Mouse (Mus musculus) forebrain, embryonic 13.5 days (tissue): ENCODE data around the gene Barx2. TPM values are rescaled to one million over a fixed set of nuclear protein-coding genes. Genes with fewer than 3 reads are reported as not detected.
A peak's percentile ranks its signal among the peaks of the same experiment; 100 is the strongest.
"Not testable (repeated sequence)": the region's sequence is repeated elsewhere in the genome, so short reads cannot be mapped to it uniquely, and the experiment has no call there.

Experiments used
- ATAC-seq: fragments of 200-750 bp; cut with Nextera tagmentation; 2 replicates; pipeline ENCODE4 v1.8.0; 2017
- H3K27ac ChIP-seq: fragments of 300-500 bp; sonication (generic); 2 replicates; pipeline ENCODE4 v1.5.1; 2015; ENCODE audit warnings: inconsistent platforms, mild to moderate bottlenecking, moderate library complexity
- H3K27me3 ChIP-seq: fragments of 300-500 bp; sonication (generic); 2 replicates; pipeline ENCODE4 v1.6.1; 2015; ENCODE audit warnings: mild to moderate bottlenecking, inconsistent platforms
- H3K36me3 ChIP-seq: fragments of 300-500 bp; sonication (generic); 2 replicates; pipeline ENCODE4 v1.6.1; 2015; ENCODE audit warnings: mild to moderate bottlenecking, inconsistent platforms; ENCODE audit not compliant: poor library complexity, severe bottlenecking
- H3K4me1 ChIP-seq: fragments of 300-500 bp; sonication (generic); 2 replicates; pipeline ENCODE4 v1.6.1; 2015; ENCODE audit warnings: inconsistent platforms
- H3K4me2 ChIP-seq: fragments of 300-500 bp; sonication (generic); 2 replicates; pipeline ENCODE4 v1.6.1; 2015; ENCODE audit warnings: inconsistent platforms, mild to moderate bottlenecking, moderate library complexity
- H3K4me3 ChIP-seq: fragments of 300-500 bp; sonication (generic); 2 replicates; pipeline ENCODE4 v1.5.1; 2015; ENCODE audit warnings: mild to moderate bottlenecking, inconsistent platforms
- H3K9ac ChIP-seq: fragments of 300-500 bp; sonication (generic); 2 replicates; pipeline ENCODE4 v1.6.1; 2015; ENCODE audit warnings: mild to moderate bottlenecking, inconsistent platforms
- H3K9me3 ChIP-seq: fragments of 300-500 bp; sonication (generic); replicated peaks from 2 replicates; pipeline ENCODE4 v1.6.1; 2016; ENCODE audit warnings: inconsistent platforms
- WGBS: fragments of 180-500 bp; shearing (Covaris S2); methylation state at CpG from one replicate; pipeline ENCODE4 v1.1.7; 2015; 5-methylcytosine and 5-hydroxymethylcytosine counted together
- polyA plus RNA-seq: library from polyadenylated mRNA; unstranded; fragments of >200 nt; fragmentation: Nextera tagmentation; extraction: Ambion mirVana; gene quantifications from 2 replicates; pipeline ENCODE4 v1.2.1, GENCODE M21; 2015

Barx2 gene
- not detected in 2 replicates for polyA plus RNA-seq

GRCm38 (mm10) chr9:31912921-31913738 is at the start of gene Barx2:
Gene Barx2, minus strand, starts transcription at chr9:31913462.
- peaks cover 25% of the 10 kb centered on the region for H3K4me1 ChIP-seq
- H3K36me3 ChIP-seq: no peaks in the 10 kb centered on the region
- H3K4me2 ChIP-seq: peak within 1 kb of the TSS; percentile 97
- under 1% methylated on average over 79 of the region's 81 CpGs for WGBS
- ATAC-seq: peak; percentile 68
- H3K4me3 ChIP-seq: peak within 1 kb of the TSS; percentile 53
- peaks cover 94% of the 10 kb centered on the region for H3K27me3 ChIP-seq
- H3K27ac ChIP-seq: no peak within 1 kb of the TSS
- peak within 1 kb of the TSS; percentile 51 for H3K9ac ChIP-seq
- H3K9me3 ChIP-seq: no peaks in the 10 kb centered on the region

DNA sequence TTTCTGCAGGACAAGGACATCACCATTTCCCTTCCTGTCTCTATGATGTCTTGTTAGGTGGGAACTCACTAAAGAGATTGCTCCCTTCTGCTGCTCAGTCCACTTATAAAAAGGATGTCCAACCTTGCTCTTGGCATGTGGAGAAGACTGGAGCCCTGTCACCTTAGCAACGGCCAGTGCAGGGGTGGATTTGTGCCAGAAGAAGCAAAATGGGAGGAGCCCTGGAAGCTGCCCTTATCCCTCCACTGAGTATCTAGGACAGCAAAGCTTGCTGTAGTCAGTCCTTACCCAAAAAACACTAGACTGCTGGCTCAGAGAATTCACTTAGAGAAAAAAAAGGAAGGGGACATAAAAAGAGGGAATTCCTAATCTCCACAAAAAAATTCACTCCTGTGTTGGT is 49.0 kb upstream of the Barx2 start:
- no peak overlapping the region for H3K27ac ChIP-seq
- ATAC-seq: no peak
- no peaks in the 10 kb centered on the region for H3K4me1 ChIP-seq
- 46% methylated on average over 1 of the region's 1 CpGs for WGBS
- H3K9ac ChIP-seq: no peak overlapping the region
- H3K9me3 ChIP-seq: 0 out of 2 replicates have a peak, but pooled peaks cover 5% of the 10 kb centered on the region
- no peaks in the 10 kb centered on the region for H3K27me3 ChIP-seq
- H3K4me3 ChIP-seq: no peak overlapping the region
- no peak overlapping the region for H3K4me2 ChIP-seq
- H3K36me3 ChIP-seq: no peaks in the 10 kb centered on the region

DNA sequence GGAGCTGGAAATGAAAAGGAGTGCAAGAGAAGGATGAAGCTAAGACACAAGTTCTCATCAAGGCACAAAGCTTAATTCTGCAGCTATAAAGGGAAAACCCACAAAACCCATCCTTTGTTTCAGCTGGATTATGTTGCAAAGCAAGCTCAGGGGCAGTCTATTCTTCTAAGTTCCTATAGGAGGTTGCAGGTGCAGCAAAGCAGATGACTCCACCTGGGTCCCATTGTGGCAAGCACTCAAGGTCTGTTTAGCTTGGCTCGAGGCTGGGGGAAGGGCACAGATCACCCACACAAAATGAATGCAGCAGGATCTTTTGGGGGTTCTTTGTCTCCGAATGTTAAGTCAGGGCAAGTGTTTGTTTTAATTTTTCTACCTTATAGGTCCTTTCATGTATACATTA is 47.2 kb upstream of the Barx2 start:
- ATAC-seq: no peak
- H3K27me3 ChIP-seq: no peaks in the 10 kb centered on the region
- H3K9me3 ChIP-seq: no peaks in the 10 kb centered on the region
- H3K4me3 ChIP-seq: no peak overlapping the region
- 67% methylated on average over 2 of the region's 2 CpGs for WGBS
- H3K4me2 ChIP-seq: no peak overlapping the region
- no peaks in the 10 kb centered on the region for H3K4me1 ChIP-seq
- H3K9ac ChIP-seq: no peak overlapping the region
- no peak overlapping the region for H3K27ac ChIP-seq
- no peaks in the 10 kb centered on the region for H3K36me3 ChIP-seq

DNA sequence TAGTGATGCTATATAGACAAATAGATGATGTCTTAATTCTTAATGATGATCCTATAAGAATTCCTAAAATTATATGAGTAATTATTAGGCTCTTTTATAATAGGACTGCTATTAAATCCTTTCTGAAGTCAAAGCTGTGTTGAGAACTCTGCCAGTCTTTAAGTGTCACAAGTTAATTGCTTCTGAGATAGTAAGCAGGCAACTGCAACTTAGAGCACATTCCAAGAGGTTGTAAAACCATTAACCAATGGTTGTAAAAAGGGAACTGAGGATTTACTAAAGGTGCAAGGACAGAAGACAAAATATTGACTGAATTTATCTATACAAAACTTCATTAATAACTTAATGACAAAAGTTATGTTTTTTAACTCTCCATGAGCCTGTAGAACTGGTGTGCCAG is 44.9 kb upstream of the Barx2 start:
- no peak overlapping the region for H3K4me3 ChIP-seq
- no peaks in the 10 kb centered on the region for H3K36me3 ChIP-seq
- no peak overlapping the region for H3K4me2 ChIP-seq
- H3K27me3 ChIP-seq: no peaks in the 10 kb centered on the region
- no peak for ATAC-seq
- H3K4me1 ChIP-seq: no peaks in the 10 kb centered on the region
- H3K9me3 ChIP-seq: no peaks in the 10 kb centered on the region
- H3K9ac ChIP-seq: no peak overlapping the region
- no peak overlapping the region for H3K27ac ChIP-seq

DNA sequence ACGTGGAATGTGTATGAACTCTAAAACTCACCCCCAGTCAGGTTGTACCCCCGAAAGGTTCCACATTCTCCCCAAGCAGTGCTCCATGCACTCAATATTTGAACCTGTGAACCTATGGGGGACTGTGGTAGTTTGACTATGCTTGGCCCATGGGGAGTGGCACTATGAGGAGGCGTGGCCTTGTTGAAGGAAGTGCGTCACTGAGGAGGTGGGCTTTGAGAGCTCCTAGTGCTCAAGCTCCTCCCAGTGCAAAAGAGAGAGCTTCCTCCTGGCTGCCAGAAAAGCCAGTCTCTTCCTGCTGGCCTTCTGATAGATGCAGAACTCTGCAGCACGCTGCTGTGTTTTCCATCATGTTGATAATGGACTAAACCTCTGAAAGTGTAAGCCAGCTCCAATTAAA is 37.2 kb upstream of the Barx2 start:
- no peaks in the 10 kb centered on the region for H3K9me3 ChIP-seq
- WGBS: 89% methylated on average over 5 of the region's 5 CpGs
- H3K36me3 ChIP-seq: no peaks in the 10 kb centered on the region
- H3K27me3 ChIP-seq: no peaks in the 10 kb centered on the region
- H3K4me2 ChIP-seq: no peak overlapping the region
- H3K4me3 ChIP-seq: no peak overlapping the region
- H3K4me1 ChIP-seq: no peaks in the 10 kb centered on the region
- ATAC-seq: no peak
- H3K27ac ChIP-seq: no peak overlapping the region
- H3K9ac ChIP-seq: no peak overlapping the region

DNA sequence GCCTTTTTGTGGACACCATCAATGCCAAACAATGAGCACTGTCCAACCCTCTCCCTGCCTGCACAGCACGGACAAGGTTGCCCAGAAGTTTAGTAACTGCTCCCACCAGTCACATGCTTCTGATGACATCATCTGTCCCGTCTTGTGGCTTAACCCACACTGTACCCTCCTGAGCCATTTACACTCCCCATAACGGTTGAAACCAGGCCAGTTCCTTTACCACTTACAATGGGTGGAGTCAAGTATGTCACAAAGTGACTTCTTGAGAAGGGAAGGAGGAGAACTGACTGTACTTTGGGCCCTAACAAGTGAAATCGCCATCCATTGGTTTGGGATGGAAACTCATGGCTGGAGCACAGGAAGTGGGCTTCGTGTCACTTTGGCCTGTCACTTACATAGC is 35.8 kb upstream of the Barx2 start:
- Histone ChIP-seq H3K9ac (no peak overlapping the region), H3K4me1 (no peaks in the 10 kb centered on the region), H3K27me3 (no peaks in the 10 kb centered on the region), H3K27ac (no peak overlapping the region), H3K36me3 (no peaks in the 10 kb centered on the region), H3K4me3 (no peak overlapping the region), H3K4me2 (no peak overlapping the region), H3K9me3 (no peaks in the 10 kb centered on the region)
- 91% methylated on average over 5 of the region's 5 CpGs for WGBS
- ATAC-seq: no peak

GRCm38 (mm10) chr9:31947051-31947450 is 33.8 kb upstream of the Barx2 start:
- 77% methylated on average over 10 of the region's 10 CpGs for WGBS
- Histone ChIP-seq H3K4me3 (no peak overlapping the region), H3K9ac (no peak overlapping the region), H3K4me2 (no peak overlapping the region), H3K27ac (no peak overlapping the region), H3K36me3 (no peaks in the 10 kb centered on the region), H3K4me1 (no peaks in the 10 kb centered on the region), H3K27me3 (no peaks in the 10 kb centered on the region), H3K9me3 (no peaks in the 10 kb centered on the region)
- ATAC-seq: no peak

- ATAC-seq: no peak
- 41% methylated on average over 1 of the region's 1 CpGs for WGBS
- Histone ChIP-seq H3K9me3 (no peaks in the 10 kb centered on the region), H3K4me2 (no peak overlapping the region), H3K27me3 (no peaks in the 10 kb centered on the region), H3K4me1 (no peaks in the 10 kb centered on the region), H3K9ac (no peak overlapping the region), H3K27ac (no peak overlapping the region), H3K36me3 (no peaks in the 10 kb centered on the region), H3K4me3 (no peak overlapping the region)
Observed at GRCm38 (mm10) chr9:31942334-31942733, 29.1 kb upstream of the Barx2 start.

DNA sequence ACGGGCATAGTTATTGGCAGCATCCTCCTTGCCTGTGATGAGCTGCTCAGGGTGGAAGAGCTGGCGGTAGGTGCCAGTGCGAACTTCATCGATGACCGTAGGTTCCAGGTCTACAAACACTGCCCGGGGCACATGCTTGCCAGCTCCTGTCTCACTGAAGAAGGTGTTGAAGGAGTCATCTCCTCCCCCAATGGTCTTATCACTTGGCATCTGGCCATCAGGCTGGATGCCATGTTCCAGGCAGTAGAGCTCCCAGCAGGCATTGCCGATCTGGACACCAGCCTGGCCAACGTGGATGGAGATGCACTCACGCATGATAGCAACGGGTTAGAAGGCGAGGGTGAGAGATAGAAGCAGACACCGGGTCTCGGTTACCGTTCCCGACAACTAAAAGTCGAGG is 23.2 kb upstream of the Barx2 start:
- WGBS: 96% methylated on average over 14 of the region's 16 CpGs
- ATAC-seq, H3K36me3 ChIP-seq, H3K27me3 ChIP-seq, H3K4me3 ChIP-seq, H3K4me2 ChIP-seq, H3K9ac ChIP-seq, H3K27ac ChIP-seq, H3K9me3 ChIP-seq, H3K4me1 ChIP-seq: not testable (repeated sequence)

- 66% methylated on average over 5 of the region's 5 CpGs for WGBS
- 0 out of 2 replicates have a peak, but pooled peaks cover 1% of the 10 kb centered on the region for H3K4me1 ChIP-seq
- no peaks in the 10 kb centered on the region for H3K36me3 ChIP-seq
- no peak for ATAC-seq
- no peaks in the 10 kb centered on the region for H3K27me3 ChIP-seq
- H3K27ac ChIP-seq: no peak overlapping the region
- H3K4me2 ChIP-seq: no peak overlapping the region
- no peak overlapping the region for H3K9ac ChIP-seq
- no peaks in the 10 kb centered on the region for H3K9me3 ChIP-seq
- no peak overlapping the region for H3K4me3 ChIP-seq
Observed at GRCm38 (mm10) chr9:31931691-31932090, 18.4 kb upstream of the Barx2 start.

GRCm38 (mm10) chr9:31931255-31931654 is 18.0 kb upstream of the Barx2 start:
- 83% methylated on average over 3 of the region's 3 CpGs for WGBS
- no peak overlapping the region for H3K9ac ChIP-seq
- H3K27me3 ChIP-seq: no peaks in the 10 kb centered on the region
- H3K27ac ChIP-seq: no peak overlapping the region
- no peak overlapping the region for H3K4me3 ChIP-seq
- no peaks in the 10 kb centered on the region for H3K9me3 ChIP-seq
- no peak for ATAC-seq
- 0 out of 2 replicates have a peak, but pooled peaks cover 6% of the 10 kb centered on the region for H3K4me1 ChIP-seq
- H3K36me3 ChIP-seq: no peaks in the 10 kb centered on the region
- H3K4me2 ChIP-seq: no peak overlapping the region

GRCm38 (mm10) chr9:31926766-31927165 is 13.5 kb upstream of the Barx2 start:
- peak; percentile 57; the same call in 1 of the 2 replicates for ATAC-seq
- H3K4me1 ChIP-seq: peaks cover 12% of the 10 kb centered on the region; the same call in 1 of the 2 replicates
- no peak overlapping the region for H3K4me2 ChIP-seq
- H3K36me3 ChIP-seq: no peaks in the 10 kb centered on the region
- H3K9me3 ChIP-seq: no peaks in the 10 kb centered on the region
- H3K9ac ChIP-seq: no peak overlapping the region
- no peaks in the 10 kb centered on the region for H3K27me3 ChIP-seq
- no peak overlapping the region for H3K27ac ChIP-seq
- 45% methylated on average over 3 of the region's 3 CpGs for WGBS
- no peak overlapping the region for H3K4me3 ChIP-seq
